Mouse (Mus musculus) forebrain, embryonic 14.5 days (tissue): ENCODE data around the gene Manba. TPM values are rescaled to one million over a fixed set of nuclear protein-coding genes. Genes with fewer than 3 reads are reported as not detected.

Experiments
- ATAC-seq: fragments of 200-750 bp; cut with Nextera tagmentation; 2 replicates; pipeline ENCODE4 v1.8.0; 2017; ENCODE audit warnings: mild to moderate bottlenecking, moderate library complexity
- DNase-seq: peaks from one replicate; pipeline ENCODE4 v3.0.0-alpha.2; 2015; ENCODE audit warnings: low spot score
- H3K27ac ChIP-seq: fragments of 300-500 bp; sonication (generic); 2 replicates; pipeline ENCODE4 v1.5.1; 2014; ENCODE audit warnings: low read depth, mild to moderate bottlenecking, control low read depth, low read length, moderate library complexity
- H3K27me3 ChIP-seq: fragments of 300-500 bp; sonication (generic); replicated peaks from 2 replicates; pipeline ENCODE4 v1.6.1; 2014; ENCODE audit warnings: low read length, control low read depth, mixed read lengths; ENCODE audit not compliant: control insufficient read depth, insufficient read depth
- H3K36me3 ChIP-seq: fragments of 300-500 bp; sonication (generic); 2 replicates; pipeline ENCODE4 v1.6.1; 2014; ENCODE audit warnings: low read length, control low read depth; ENCODE audit not compliant: control insufficient read depth, insufficient read depth
- H3K4me1 ChIP-seq: fragments of 300-500 bp; sonication (generic); 2 replicates; pipeline ENCODE4 v1.6.1; 2014; ENCODE audit warnings: antibody characterized with exemption, low read length, control low read depth; ENCODE audit not compliant: control insufficient read depth, insufficient read depth
- H3K4me2 ChIP-seq: fragments of 300-500 bp; sonication (generic); 2 replicates; pipeline ENCODE4 v1.6.1; 2014; ENCODE audit warnings: mild to moderate bottlenecking, control low read depth, low read length
- H3K4me3 ChIP-seq: fragments of 300-500 bp; sonication (generic); 2 replicates; pipeline ENCODE4 v1.5.1; 2014; ENCODE audit warnings: low read depth, low read length, control low read depth
- H3K9ac ChIP-seq: fragments of 300-500 bp; sonication (generic); 2 replicates; pipeline ENCODE4 v1.6.1; 2014; ENCODE audit warnings: mild to moderate bottlenecking, low read length, control low read depth, moderate library complexity
- H3K9me3 ChIP-seq: fragments of 300-500 bp; sonication (generic); replicated peaks from 2 replicates; pipeline ENCODE4 v1.6.1; 2016; ENCODE audit warnings: low read length, control low read depth, mixed read lengths; ENCODE audit not compliant: control insufficient read depth
- WGBS: fragments of 180-500 bp; shearing (Covaris S2); extraction: QIAGEN DNeasy Blood & Tissue Kit; methylation state at CpG from one replicate; pipeline ENCODE4 v1.1.7; 2014; 5-methylcytosine and 5-hydroxymethylcytosine counted together
- polyA plus RNA-seq: library from polyadenylated mRNA; unstranded; fragments of >200 nt; fragmentation: Nextera tagmentation; extraction: Ambion mirVana; gene quantifications from 2 replicates; pipeline ENCODE4 v1.2.1, GENCODE M21; 2014

Gene Manba
- polyA plus RNA-seq, 1 experiment from 2014 or later = 4.1 TPM

DNA sequence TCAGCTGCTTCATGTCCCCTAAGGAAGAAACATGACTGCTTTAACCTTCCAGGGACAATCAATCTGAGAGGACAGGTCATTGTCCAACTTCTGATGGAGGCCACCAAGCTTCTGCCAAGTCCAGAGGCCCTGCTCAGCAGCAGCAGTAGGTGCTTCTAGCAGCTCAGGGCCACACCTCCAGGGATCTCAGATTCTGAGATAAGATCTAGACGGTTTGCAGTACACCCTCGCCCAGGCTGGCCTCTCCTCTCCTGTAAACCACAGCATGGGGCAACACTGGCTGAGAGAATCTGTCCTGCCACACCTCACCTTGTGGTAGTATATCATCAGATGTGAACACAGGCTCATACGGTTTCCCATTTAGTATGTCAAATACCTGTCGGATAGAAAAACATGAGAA, 105.1 kb downstream of the Manba start:
- ATAC-seq (no peak), DNase-seq (no peak)
- Histone ChIP-seq H3K4me1 (no peaks in the 10 kb centered on the region), H3K4me3 (no peak overlapping the region), H3K9me3 (no peaks in the 10 kb centered on the region), H3K36me3 (peaks cover 50% of the 10 kb centered on the region), H3K27me3 (no peaks in the 10 kb centered on the region), H3K27ac (no peak overlapping the region), H3K9ac (no peak overlapping the region), H3K4me2 (no peak overlapping the region)
- 90% methylated on average over 4 of the region's 4 CpGs for WGBS

DNA sequence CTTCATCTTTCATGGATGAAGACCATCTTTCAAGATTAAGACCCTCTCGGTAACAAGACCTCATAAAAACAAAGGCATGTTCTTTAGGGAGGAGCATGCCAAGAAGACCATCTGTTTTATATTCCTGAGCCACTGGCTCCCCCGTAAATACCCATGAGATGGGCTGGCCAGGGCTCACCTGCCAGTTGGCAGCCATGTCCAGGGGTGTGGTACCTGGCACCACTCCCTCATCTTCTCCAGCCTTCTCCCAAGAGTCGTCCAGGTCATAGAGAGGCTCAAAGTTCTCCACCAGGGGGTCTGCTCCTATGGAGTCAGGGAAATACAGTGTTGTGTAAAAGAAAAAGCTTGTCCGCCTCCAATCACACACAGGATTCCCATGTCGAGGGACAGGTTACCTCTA, 106.0 kb downstream of the Manba start:
- H3K27ac ChIP-seq = no peak overlapping the region
- DNase-seq (no peak), ATAC-seq (0 out of 2 replicates have a peak, but pooled peaks have one; percentile 12)
- no peaks in the 10 kb centered on the region for H3K9me3 ChIP-seq
- H3K4me2 ChIP-seq = no peak overlapping the region
- H3K36me3 ChIP-seq = peaks cover 47% of the 10 kb centered on the region
- no peaks in the 10 kb centered on the region for H3K4me1 ChIP-seq
- WGBS = 71% methylated on average over 5 of the region's 5 CpGs
- no peak overlapping the region for H3K4me3 ChIP-seq
- H3K27me3 ChIP-seq = no peaks in the 10 kb centered on the region
- no peak overlapping the region for H3K9ac ChIP-seq

- Histone ChIP-seq H3K9ac (no peak overlapping the region), H3K4me1 (no peaks in the 10 kb centered on the region), H3K4me3 (no peak overlapping the region), H3K4me2 (no peak overlapping the region), H3K27ac (no peak overlapping the region), H3K9me3 (no peaks in the 10 kb centered on the region), H3K27me3 (no peaks in the 10 kb centered on the region), H3K36me3 (peaks cover 42% of the 10 kb centered on the region)
- no peak for DNase-seq
- WGBS = 85% methylated on average over 4 of the region's 4 CpGs
- ATAC-seq = peak; percentile 37; the same call in 1 of the 2 replicates
Measured at GRCm38 (mm10) chr3:135592011-135592410, 106.6 kb downstream of the Manba start.

GRCm38 (mm10) chr3:135594238-135594917, 109.0 kb downstream of the Manba start:
- H3K9ac ChIP-seq = no peak overlapping the region
- H3K36me3 ChIP-seq = peaks cover 35% of the 10 kb centered on the region
- H3K9me3 ChIP-seq = no peaks in the 10 kb centered on the region
- no peaks in the 10 kb centered on the region for H3K4me1 ChIP-seq
- ATAC-seq (no peak), DNase-seq (no peak)
- no peak overlapping the region for H3K4me3 ChIP-seq
- H3K27me3 ChIP-seq = no peaks in the 10 kb centered on the region
- 85% methylated on average over 21 of the region's 21 CpGs for WGBS
- H3K27ac ChIP-seq = no peak overlapping the region
- no peak overlapping the region for H3K4me2 ChIP-seq

GRCm38 (mm10) chr3:135597014-135597413, 111.6 kb downstream of the Manba start:
- H3K36me3 ChIP-seq = peaks cover 30% of the 10 kb centered on the region; the same call in 1 of the 2 replicates
- no peak overlapping the region for H3K9ac ChIP-seq
- H3K4me3 ChIP-seq = no peak overlapping the region
- no peak overlapping the region for H3K27ac ChIP-seq
- no peak for DNase-seq
- ATAC-seq = no peak
- H3K27me3 ChIP-seq = no peaks in the 10 kb centered on the region
- H3K4me1 ChIP-seq = no peaks in the 10 kb centered on the region
- H3K9me3 ChIP-seq = no peaks in the 10 kb centered on the region
- no peak overlapping the region for H3K4me2 ChIP-seq
- WGBS = 48% methylated on average over 4 of the region's 4 CpGs

DNA sequence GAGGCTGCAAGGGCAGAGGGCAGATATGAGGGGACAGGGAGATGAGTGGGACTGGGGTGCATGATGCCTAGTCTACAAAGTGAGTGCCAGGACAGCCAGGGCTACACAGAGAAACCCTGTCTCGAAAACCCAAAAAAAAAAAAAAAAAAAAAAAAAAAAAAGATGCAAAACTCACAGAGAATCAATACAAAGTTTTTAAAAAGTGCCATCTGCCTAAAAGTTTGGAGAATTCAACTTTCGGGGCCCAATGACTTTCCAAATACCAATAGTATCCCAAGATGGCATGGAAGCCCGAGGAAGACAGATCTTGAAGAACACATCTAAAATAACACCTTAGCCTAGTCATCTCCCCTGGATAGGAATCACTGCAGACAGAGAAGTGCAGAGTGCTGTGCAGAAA, 112.9 kb downstream of the Manba start:
- no peak for ATAC-seq
- no peaks in the 10 kb centered on the region for H3K4me1 ChIP-seq
- no peaks in the 10 kb centered on the region for H3K9me3 ChIP-seq
- no peaks in the 10 kb centered on the region for H3K27me3 ChIP-seq
- H3K4me2 ChIP-seq = no peak overlapping the region
- DNase-seq = no peak
- H3K9ac ChIP-seq = no peak overlapping the region
- H3K27ac ChIP-seq = no peak overlapping the region
- peaks cover 24% of the 10 kb centered on the region; the same call in 1 of the 2 replicates for H3K36me3 ChIP-seq
- H3K4me3 ChIP-seq = no peak overlapping the region
- WGBS = 84% methylated on average over 3 of the region's 3 CpGs

- Histone ChIP-seq H3K4me3 (no peak overlapping the region), H3K27ac (no peak overlapping the region), H3K9me3 (no peaks in the 10 kb centered on the region), H3K4me2 (no peak overlapping the region), H3K9ac (no peak overlapping the region), H3K27me3 (no peaks in the 10 kb centered on the region), H3K36me3 (peaks cover 25% of the 10 kb centered on the region; the same call in 1 of the 2 replicates), H3K4me1 (no peaks in the 10 kb centered on the region)
- ATAC-seq (no peak), DNase-seq (no peak)
- 81% methylated on average over 10 of the region's 10 CpGs for WGBS
Measured at GRCm38 (mm10) chr3:135602731-135603130, 117.3 kb downstream of the Manba start.

DNA sequence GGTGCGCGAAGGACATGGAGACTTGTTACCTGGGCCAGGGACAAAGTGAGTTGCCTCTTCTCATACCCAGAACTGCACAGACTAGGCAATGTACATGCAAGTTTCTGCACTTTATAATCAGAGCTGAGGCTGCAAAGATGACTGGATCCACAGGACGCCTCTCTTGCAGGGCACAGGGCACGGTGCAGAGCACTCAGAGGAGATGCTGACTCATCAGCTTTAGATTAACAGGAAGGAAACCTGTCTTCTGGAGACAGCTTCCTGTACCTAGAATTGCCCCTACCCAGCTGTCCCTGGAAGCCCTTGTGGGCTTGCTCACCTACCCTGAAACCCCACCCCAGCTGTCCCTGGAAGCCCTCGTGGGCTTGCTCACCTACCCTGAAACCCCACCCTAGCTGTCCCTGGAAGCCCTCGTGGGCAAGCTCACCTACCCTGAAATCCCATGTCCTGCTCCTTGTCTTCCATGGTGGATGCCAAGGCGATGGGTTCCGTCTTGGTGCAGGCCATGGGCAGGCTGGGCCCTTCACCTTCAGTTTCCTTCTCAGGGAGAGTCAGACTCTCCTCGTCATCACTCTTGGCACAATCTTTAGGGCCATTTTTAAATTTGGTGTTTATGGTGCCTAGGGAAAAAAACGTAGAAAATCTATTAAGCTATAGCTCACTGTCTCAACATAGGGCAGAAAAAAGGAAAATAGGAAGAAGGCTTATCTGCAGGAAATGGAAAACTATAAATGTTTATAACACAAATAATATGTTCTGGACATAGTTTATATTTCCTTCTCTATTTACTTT, 119.4 kb downstream of the Manba start:
- 93% methylated on average over 10 of the region's 10 CpGs for WGBS
- no peak overlapping the region for H3K9ac ChIP-seq
- no peak overlapping the region for H3K4me2 ChIP-seq
- H3K27me3 ChIP-seq = no peaks in the 10 kb centered on the region
- H3K27ac ChIP-seq = no peak overlapping the region
- no peaks in the 10 kb centered on the region for H3K9me3 ChIP-seq
- no peak for ATAC-seq
- H3K4me1 ChIP-seq = no peaks in the 10 kb centered on the region
- no peak for DNase-seq
- H3K4me3 ChIP-seq = no peak overlapping the region
- H3K36me3 ChIP-seq = peaks cover 25% of the 10 kb centered on the region; the same call in 1 of the 2 replicates

- no peak overlapping the region for H3K4me3 ChIP-seq
- H3K36me3 ChIP-seq = peaks cover 25% of the 10 kb centered on the region; the same call in 1 of the 2 replicates
- DNase-seq = no peak
- ATAC-seq = no peak
- no peaks in the 10 kb centered on the region for H3K27me3 ChIP-seq
- H3K9ac ChIP-seq = no peak overlapping the region
- 80% methylated on average over 4 of the region's 4 CpGs for WGBS
- H3K27ac ChIP-seq = no peak overlapping the region
- no peaks in the 10 kb centered on the region for H3K4me1 ChIP-seq
- no peak overlapping the region for H3K4me2 ChIP-seq
- no peaks in the 10 kb centered on the region for H3K9me3 ChIP-seq
Measured at GRCm38 (mm10) chr3:135605474-135605873, 120.1 kb downstream of the Manba start.
